Mouse (Mus musculus): Measurements from ENCODE around the gene Zbtb8os.
A peak's percentile ranks its signal among the peaks of the same experiment; 100 is the strongest.

The Zbtb8os gene

DNA sequence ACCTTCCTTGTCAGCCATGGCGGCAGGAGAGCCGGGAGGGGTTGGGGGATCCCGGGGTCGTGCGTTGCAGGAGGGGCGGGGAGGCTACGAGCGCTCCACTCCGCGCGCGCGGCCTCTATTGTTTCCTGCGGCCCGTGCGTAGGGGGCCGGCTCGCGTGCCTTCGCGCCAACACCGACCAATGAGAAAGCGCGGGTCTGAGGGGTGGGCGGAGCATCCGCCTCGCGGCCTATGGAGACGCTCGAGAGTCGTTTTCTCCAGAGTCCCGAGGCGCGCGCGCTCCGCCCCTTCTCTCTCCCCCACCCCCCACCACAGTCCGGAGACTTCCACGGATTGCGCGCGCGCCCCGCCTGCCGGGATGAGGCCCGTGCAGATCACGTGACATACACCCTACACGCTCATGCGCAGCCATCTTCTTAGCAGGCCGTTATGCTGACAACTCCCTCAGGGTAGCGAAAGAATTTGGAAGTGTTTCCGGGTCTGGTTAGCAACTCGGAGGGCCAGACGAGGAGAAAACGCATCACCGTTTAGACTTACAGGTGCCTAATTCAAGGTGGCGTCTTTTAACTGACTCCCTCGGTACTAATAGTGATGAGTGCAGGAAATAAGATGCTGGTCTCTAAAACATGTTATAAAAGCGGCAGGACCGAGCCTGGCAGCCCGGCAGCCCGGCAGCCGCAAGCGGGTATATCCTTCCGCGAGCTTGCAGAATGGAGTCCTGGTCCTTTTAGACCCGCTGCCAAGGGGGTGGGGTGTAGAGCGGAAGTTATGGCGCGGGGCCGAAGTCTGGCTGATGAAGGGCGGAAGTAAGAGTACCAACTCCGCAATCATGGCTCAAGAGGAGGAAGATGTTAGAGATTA lies at the start of gene Zbtb8os, which contains the start of gene Rbbp4:
Gene Zbtb8os (plus strand): TSS at position 480 of the 859 bp plus-strand sequence.
Gene Rbbp4 (minus strand): TSS at position 155 of the 859 bp plus-strand sequence.
- DNase-seq (ENCODE audit: low spot score in 2 of 2): peak; percentile 92 to 98

GRCm38 (mm10) chr4:129286001-129286682 lies 49.4 kb upstream of the Zbtb8os start:
- no peak for DNase-seq (ENCODE audit: low spot score in 2 of 2)

DNA sequence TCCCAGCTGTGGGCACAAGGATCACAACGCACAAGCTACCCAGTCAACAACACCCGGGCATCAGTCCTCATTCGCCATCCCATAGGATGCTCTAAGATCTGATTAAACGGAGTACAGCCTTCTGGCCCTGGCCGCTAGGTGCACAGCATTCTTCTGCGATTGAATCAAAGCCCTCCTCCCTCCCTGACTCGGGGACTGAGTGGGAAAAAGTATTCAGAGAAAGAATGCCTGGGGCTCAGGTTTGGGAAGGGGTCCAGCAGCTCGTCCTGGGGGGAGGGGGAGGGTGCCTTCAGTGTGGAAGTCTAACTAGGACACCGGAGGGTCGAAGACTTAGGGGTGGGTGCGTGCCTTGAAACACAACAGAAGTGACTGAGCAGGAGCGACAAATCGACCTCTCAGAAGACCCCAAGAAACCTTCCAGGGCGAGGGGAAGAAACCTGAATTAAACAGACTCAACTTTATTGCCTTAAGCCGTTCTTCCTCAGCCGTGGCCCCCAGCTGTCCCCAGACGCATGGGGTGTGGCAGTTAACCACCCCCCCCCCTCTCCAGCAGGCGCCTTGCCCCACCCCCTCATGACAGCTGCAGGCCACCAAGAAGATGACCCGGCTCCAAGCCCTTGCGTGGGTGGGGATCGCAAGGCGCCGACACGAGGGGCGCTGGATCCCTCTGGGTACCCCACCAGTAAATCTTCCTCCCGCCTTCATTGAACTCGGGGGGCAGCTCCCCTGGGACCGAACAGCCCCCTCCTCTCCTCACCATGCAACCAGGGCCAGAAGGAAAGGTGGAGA lies 48.6 kb upstream of the Zbtb8os start:
- DNase-seq (ENCODE audit: low spot score in 2 of 2): no peak

DNA sequence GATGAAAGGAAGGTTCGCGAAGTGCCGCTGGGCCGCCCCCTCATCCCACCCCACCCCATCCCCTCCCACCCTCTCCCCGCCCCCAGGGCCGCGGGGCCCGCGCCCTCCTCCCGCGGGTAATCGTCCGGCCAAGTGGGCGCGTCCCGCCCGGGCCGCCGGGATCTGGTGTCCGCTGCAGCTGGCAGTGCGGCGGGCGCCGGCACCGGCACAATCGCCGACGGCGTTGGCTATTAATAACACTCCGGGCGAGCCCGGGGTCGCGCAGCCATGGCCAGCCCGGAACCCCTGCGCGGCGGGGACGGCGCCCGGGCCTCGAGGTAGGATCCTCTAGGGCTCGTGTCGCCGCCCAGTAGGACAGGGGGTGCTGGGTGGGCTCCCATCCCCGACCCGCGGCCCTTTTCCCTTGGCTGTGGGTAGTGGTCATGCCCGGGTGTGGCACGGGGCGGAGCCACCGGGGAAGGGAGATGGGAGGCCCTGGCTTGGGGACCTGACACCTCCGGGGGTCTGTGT lies 48.0 kb upstream of the Zbtb8os start, which contains the start of gene Sync:
Gene Sync (plus strand): TSS at position 146 of the 510 bp plus-strand sequence.
- no peak for DNase-seq (ENCODE audit: low spot score in 2 of 2)

- DNase-seq (ENCODE audit: low spot score in 2 of 2): no peak
Observed at GRCm38 (mm10) chr4:129288067-129288466, 47.4 kb upstream of the Zbtb8os start.

DNA sequence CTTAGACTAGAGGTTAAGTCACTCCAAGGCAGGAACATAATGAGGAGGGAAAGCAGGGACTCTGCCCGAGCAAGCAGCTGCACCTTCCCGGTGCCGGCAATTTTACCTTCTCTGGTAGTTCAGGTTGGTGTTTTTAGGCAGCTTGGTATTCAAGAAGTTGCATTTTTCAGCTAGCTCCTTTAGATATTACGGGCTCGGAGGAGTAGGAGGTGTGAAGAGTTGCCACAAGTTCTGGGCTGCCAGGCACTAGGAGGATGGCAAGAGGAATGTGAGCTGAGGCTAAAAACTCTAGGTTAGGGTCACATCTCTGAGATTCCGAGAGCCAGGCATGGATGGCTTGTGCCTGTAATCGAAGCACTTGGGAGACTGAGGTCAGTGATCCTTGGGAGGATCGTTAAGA lies 45.8 kb upstream of the Zbtb8os start:
- DNase-seq (ENCODE audit: low spot score in 2 of 2): no peak

DNA sequence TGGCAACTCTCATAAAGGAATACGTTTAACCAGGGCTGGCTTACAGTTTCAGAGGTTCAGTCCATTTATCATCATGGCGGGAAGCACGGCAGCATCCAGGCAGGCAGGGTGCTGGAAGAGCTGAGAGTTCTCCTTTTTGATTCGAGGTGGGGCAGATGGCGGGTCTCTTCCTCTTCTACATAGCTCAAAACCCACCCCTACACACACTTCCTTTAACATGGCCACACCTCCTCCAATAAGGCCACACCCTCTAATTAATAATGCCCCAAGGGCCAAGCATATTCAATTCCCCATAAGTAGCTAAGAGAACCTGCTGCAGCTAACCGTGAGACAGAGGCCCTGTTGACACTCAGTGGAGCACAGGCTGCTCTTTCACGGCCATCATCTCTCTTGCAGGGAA lies 42.7 kb upstream of the Zbtb8os start:
- DNase-seq (ENCODE audit: low spot score in 2 of 2): no peak

DNA sequence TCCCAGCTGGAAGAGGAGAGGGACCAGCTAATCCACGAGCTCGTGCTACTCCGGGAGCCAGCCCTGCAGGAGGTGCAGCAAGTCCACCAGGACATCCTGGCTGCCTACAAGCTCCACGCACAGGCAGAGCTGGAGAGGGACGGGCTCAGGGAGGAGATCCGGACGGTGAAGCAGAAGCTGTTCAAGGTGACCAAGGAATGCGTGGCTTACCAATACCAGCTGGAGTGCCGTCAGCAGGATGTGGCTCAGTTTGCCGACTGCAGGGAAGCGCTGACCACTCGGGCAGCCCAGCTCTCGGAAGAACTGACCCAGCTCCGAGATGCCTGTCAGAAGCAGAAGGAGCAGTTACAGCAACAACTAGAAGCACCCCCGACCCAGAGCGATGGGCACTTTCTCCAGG lies 41.8 kb upstream of the Zbtb8os start:
- no peak for DNase-seq (ENCODE audit: low spot score in 2 of 2)

DNA sequence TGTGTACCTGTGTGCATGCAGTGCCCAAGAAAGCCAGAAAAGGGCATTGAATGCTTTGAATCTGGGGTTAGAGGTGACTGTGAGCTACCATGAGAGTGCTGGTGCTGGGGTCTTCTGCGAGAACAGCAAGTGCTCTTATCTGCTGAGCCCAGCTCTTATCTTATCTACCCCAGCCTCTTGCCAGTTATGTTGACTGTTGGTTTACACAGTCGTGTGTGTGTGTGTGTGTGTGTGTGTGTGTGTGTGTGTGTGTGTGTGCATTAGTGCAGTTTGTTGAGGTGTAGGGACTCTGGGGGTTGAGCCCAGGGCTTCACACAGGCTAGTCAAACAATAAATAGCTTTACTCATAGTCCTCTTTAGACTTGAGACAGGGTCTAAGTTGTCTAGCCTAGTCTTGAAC lies 40.3 kb upstream of the Zbtb8os start:
- DNase-seq (ENCODE audit: low spot score in 2 of 2): no peak

DNA sequence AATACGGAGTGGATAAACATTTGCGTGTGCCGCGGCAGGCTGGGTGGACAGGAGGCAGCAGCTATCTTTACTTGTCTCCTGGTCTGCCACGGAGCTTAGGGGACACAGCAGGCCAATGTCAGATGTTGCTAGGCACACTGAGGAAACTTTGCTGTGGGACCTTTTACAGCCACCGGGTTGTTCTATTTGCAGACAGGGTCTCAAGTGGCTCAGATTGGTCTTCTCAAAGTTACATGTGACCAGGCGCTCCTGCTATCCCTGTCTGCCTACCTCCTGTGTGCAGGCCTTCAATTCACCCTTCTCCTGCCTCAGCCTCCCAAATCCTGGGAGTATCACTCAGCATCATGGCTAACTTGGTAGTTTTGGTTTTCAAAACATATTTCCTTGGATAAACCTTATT lies 39.4 kb upstream of the Zbtb8os start:
- no peak for DNase-seq (ENCODE audit: low spot score in 2 of 2)

- DNase-seq (ENCODE audit: low spot score in 2 of 2): no peak
Observed at GRCm38 (mm10) chr4:129297724-129298123, 37.8 kb upstream of the Zbtb8os start.

- no peak for DNase-seq (ENCODE audit: low spot score in 2 of 2)
Observed at GRCm38 (mm10) chr4:129299121-129299520, 36.4 kb upstream of the Zbtb8os start.

DNA sequence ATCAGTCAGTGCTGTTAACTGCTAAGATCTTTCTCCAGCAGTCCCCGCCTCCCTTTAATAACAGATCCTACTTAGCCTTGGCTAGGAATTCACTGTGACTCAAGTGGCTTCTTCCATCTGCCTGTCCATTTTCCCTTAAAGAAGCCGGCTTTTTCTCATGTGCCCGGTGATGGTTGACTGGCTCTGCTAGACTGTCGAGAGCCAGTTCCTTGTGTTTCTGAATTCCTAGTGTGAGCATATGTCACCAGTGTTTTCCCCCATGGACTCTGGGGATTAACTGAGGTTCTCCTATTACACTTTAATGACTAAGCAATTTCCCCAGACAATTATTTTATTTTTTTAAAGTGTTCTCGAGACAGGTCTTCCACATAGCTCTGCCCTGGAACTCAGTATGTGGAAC lies 32.1 kb upstream of the Zbtb8os start:
- DNase-seq (ENCODE audit: low spot score in 2 of 2): no peak

DNA sequence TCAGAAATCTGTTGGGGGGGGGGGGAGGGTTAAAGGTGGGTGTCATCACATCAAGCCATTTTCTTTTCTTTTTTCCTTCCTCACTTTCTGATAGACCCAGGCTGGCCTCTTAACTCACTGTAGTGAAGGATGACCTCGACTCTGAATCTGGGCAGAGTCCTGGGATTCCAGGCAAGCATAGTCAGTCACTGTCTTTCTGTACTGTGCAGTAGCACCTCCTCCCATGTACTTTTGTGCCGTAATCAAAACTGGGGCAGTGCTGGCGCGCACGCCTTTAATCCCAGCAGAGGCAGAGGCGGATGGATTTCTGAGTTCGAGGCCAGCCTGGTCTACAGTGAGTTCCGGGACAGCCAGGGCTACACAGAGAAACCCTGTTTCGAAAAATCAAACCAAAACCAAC lies 31.7 kb upstream of the Zbtb8os start:
- no peak for DNase-seq (ENCODE audit: low spot score in 2 of 2)

- DNase-seq (ENCODE audit: low spot score in 2 of 2): no peak
Observed at GRCm38 (mm10) chr4:129304306-129304705, 31.2 kb upstream of the Zbtb8os start.

- DNase-seq (ENCODE audit: low spot score in 2 of 2): no peak
Observed at GRCm38 (mm10) chr4:129307936-129308335, 27.6 kb upstream of the Zbtb8os start.

- DNase-seq (ENCODE audit: low spot score in 2 of 2): no peak
Observed at GRCm38 (mm10) chr4:129313886-129314285, 21.6 kb upstream of the Zbtb8os start.

DNA sequence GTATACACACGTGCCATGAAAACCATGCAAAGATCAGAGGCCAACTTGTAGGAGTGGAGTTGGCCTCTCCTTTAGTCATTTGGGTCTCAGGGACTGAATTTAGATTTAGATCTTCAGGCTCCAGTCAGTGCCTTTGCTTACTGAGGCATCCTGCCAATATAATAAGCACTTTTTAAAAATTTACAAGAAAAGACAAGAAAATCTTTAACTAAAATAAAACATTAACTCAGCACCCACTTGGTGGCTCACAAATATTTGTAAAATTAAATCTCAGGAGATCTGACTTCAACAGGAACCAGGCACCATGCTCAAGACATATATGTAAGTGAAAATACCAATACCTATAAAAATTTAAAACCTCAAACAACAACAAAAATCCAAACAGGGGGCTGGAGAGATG lies 14.6 kb upstream of the Zbtb8os start:
- DNase-seq (ENCODE audit: low spot score in 2 of 2): no peak

- no peak for DNase-seq (ENCODE audit: low spot score in 2 of 2)
Observed at GRCm38 (mm10) chr4:129322042-129322441, 13.5 kb upstream of the Zbtb8os start.

- no peak for DNase-seq (ENCODE audit: low spot score in 2 of 2)
Observed at GRCm38 (mm10) chr4:129323491-129323890, 12.0 kb upstream of the Zbtb8os start.

- no peak for DNase-seq (ENCODE audit: low spot score in 2 of 2)
Observed at GRCm38 (mm10) chr4:129324756-129325155, 10.7 kb upstream of the Zbtb8os start.

DNA sequence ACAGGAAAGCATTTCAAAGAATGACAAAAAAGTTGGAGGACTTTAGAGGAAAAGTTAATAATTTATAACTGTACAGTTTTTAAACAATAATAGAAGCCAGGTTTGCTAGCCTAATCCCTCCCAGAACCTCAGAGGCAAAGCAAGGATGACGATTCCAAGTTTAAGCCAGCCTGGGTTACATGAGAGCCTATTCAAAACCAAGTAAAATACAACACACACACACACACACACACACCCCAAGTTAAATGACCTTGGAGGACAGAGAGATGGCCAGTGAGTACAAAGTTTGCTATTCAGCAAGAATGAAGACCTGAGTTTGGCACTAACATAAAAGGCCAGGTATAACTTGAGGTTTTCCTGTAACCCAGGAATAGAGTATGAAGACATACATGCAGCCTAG lies 9.3 kb upstream of the Zbtb8os start:
- no peak for DNase-seq (ENCODE audit: low spot score in 2 of 2)
